In genomic region chr8:10174201-10174840, GRCm38 (mm10) we compare ENCODE assay signal across 17 mouse cellular contexts. TPM values are rescaled to one million over a fixed set of nuclear protein-coding genes. Genes with fewer than 3 reads are reported as not detected.
DNase-seq lines count a peak whose midpoint lies in the region; TF ChIP-seq lines count a peak whose summit lies in the region.
"Had no signal": no experiment of that assay in that cellular context is flagged by ENCODE, and none has a peak within 500 bp of the region (broad histone marks: within the 10 kb centered on the region; RNA-seq: fewer than 3 reads in every experiment).

No protein-coding gene starts in this region.

- intact Hi-C loops in left cerebral cortex, postnatal 4 days (cut with DNase I), result loop anchor here (10.0 kb wide), 1 partner anchor 220 kb away; no protein-coding TSS in a partner anchor
- intact Hi-C loops in left cerebral cortex, postnatal 36 days (cut with DNase I), result no loop called here
- intact Hi-C loops in left cerebral cortex, adult 2 months (cut with DNase I), result no loop called here

- H3K27ac ChIP-seq in olfactory bulb, adult 2 months (ENCODE audit: insufficient read depth, low read depth, low read length), result peak overlapping the region; percentile 34; the same call in 1 of the 2 replicates
- no peak overlapping the region for H3K27ac ChIP-seq in left cerebral cortex, adult 2 months
- H3K27ac ChIP-seq in kidney, adult 2 months (ENCODE audit: insufficient read depth, low read depth, low read length), result no peak overlapping the region
- H3K27ac ChIP-seq: liver, embryonic 13.5 days had no signal

- TF ChIP-seq CTCF in olfactory bulb, adult 2 months (IDR thresholded peaks at IDR 0.05; ENCODE audit: insufficient read depth, low read depth, low read length), result no peak
- TF ChIP-seq CTCF in left cerebral cortex, adult 2 months (IDR thresholded peaks at IDR 0.05), result no peak
- TF ChIP-seq CTCF in kidney, adult 2 months (conservative IDR thresholded peaks at IDR 0.05; ENCODE audit: insufficient read depth, insufficient read length, low read depth, low read length), result no peak

- peaks cover 15% of the 10 kb centered on the region for H3K4me1 ChIP-seq in olfactory bulb, adult 2 months (ENCODE audit: control insufficient read depth, insufficient read depth, low read length)
- no peaks in the 10 kb centered on the region for H3K4me1 ChIP-seq in kidney, adult 2 months (ENCODE audit: control insufficient read depth, insufficient read depth, low read length)
- H3K4me1 ChIP-seq: megakaryocyte, embryonic 14.5 days had no signal

- H3K36me3 ChIP-seq in kidney, adult 2 months (ENCODE audit: control insufficient read depth, insufficient read depth, low read length), result no peaks in the 10 kb centered on the region
- H3K36me3 ChIP-seq: liver, embryonic 13.5 days had no signal

- no peak overlapping the region for H3K4me3 ChIP-seq in olfactory bulb, adult 2 months (ENCODE audit: insufficient read depth, low read depth, low read length)
- no peak overlapping the region for H3K4me3 ChIP-seq in left cerebral cortex, adult 2 months
- H3K4me3 ChIP-seq in kidney, adult 2 months (ENCODE audit: insufficient read depth, low read depth, low read length), result no peak overlapping the region
- H3K4me3 ChIP-seq: erythroblast, embryonic 14.5 days; liver, embryonic 13.5 days; megakaryocyte, embryonic 14.5 days had no signal

- H3K27me3 ChIP-seq in kidney, adult 2 months (replicated peaks; ENCODE audit: control insufficient read depth, insufficient read depth, low read length), result no peaks in the 10 kb centered on the region
- H3K27me3 ChIP-seq: liver, embryonic 13.5 days; megakaryocyte, embryonic 14.5 days had no signal

- TF ChIP-seq POLR2A in olfactory bulb, adult 2 months (IDR thresholded peaks at IDR 0.05; ENCODE audit: insufficient read depth, low read depth, low read length), result no peak
- TF ChIP-seq POLR2A in kidney, adult 2 months (IDR thresholded peaks at IDR 0.05; ENCODE audit: low read depth, low read length), result no peak

- 55% methylated on average over 5 of the region's 5 CpGs for WGBS in olfactory bulb, adult 2 months
- WGBS in kidney, adult 2 months, result 65% methylated on average over 5 of the region's 5 CpGs

- DNase-seq in left cerebral cortex, postnatal 4 days, result peak; percentile 57
- DNase-seq in left cerebral cortex, postnatal 36 days (ENCODE audit: low spot score in 2 of 2), result no peak
- DNase-seq in cerebellum, adult 11 months, result peak; percentile 31
- peak; percentile 61 to 74 for DNase-seq in cerebellum, postnatal 10 days
- DNase-seq in layer of hippocampus, adult 9-10 months (ENCODE audit: low spot score), result no peak
- no peak for DNase-seq in left cerebral cortex, adult 2 months (ENCODE audit: extremely low spot score in 1 of 2, low spot score in 2 of 2)
- no peak for DNase-seq in kidney, adult 2 months
- DNase-seq: heart, adult 18-20 months; heart, postnatal 10 days; kidney, adult 18-20 months; liver, embryonic 13.5 days; right cerebral cortex, adult 18-20 months; thymus, postnatal 14 days had no signal

RNA-seq across cellular contexts. Expression of gene Myo16, which starts 20.6 kb away (rescaled TPM):
- 100 to 1,000 TPM; 117 to 126 TPM for total RNA-seq in left cerebral cortex, postnatal 4 days (2021)
- total RNA-seq in left cerebral cortex, postnatal 36 days (2021), result 10 to 100 TPM; 31.3 to 39.1 TPM
- 104 and 164 TPM in 2 replicates for polyA plus RNA-seq in olfactory bulb, adult 2 months (2012; ENCODE audit: insufficient read depth, insufficient read length, low replicate concordance, missing spikeins)
- total RNA-seq in left cerebral cortex, adult 2 months (2021), result 10 to 100 TPM; 30.5 to 38.7 TPM
- polyA plus RNA-seq in kidney, adult 2 months (2012; rRNA removed), result 0.01 and 0.08 TPM in 2 replicates
- total RNA-seq: MEL had no signal
- polyA plus RNA-seq: erythroblast, embryonic 14.5 days; liver, embryonic 13.5 days had no signal

Comparison
In these comparisons a context has a peak if more than half of its experiments do, and no peak if none do; other contexts are left out.
1. DNase-seq: peak in left cerebral cortex, postnatal 4 days (single experiment), cerebellum, adult 11 months (single experiment) and cerebellum, postnatal 10 days (2 of 2); none in left cerebral cortex, postnatal 36 days (0 of 2), layer of hippocampus, adult 9-10 months (single experiment), left cerebral cortex, adult 2 months (0 of 2) and kidney, adult 2 months (single experiment).